Mouse (Mus musculus): Measurements from ENCODE around the gene Shank2. TPM values are rescaled to one million over a fixed set of nuclear protein-coding genes. Genes with fewer than 3 reads are reported as not detected.

Shank2 gene
- polyA plus RNA-seq, 1 experiment from 2014 or later = 0.67 TPM

GRCm38 (mm10) chr7:144246271-144246670 is 244.5 kb downstream of the Shank2 start:
- Histone ChIP-seq H3K4me1 (0 out of 2 replicates have a peak, but pooled peaks cover 5% of the 10 kb centered on the region), H3K27me3 (ENCODE audit: poor library complexity, severe bottlenecking) (no peaks in the 10 kb centered on the region), H3K27ac (no peak overlapping the region), H3K36me3 (replicated peaks) (no peaks in the 10 kb centered on the region), H3K9me3 (no peaks in the 10 kb centered on the region), H3K4me3 (no peak overlapping the region)
- DNase-seq (ENCODE audit: extremely low spot score, low spot score) = no peak
- WGBS = 85% methylated on average over 3 of the region's 3 CpGs

GRCm38 (mm10) chr7:144248686-144249422 is 247.1 kb downstream of the Shank2 start:
- no peak overlapping the region for H3K4me3 ChIP-seq
- no peaks in the 10 kb centered on the region for H3K36me3 ChIP-seq (replicated peaks)
- no peaks in the 10 kb centered on the region for H3K27me3 ChIP-seq (ENCODE audit: poor library complexity, severe bottlenecking)
- no peaks in the 10 kb centered on the region for H3K4me1 ChIP-seq
- 45% methylated on average over 2 of the region's 2 CpGs for WGBS
- DNase-seq (ENCODE audit: extremely low spot score, low spot score) = no peak
- no peak overlapping the region for H3K27ac ChIP-seq
- H3K9me3 ChIP-seq = no peaks in the 10 kb centered on the region

GRCm38 (mm10) chr7:144250791-144251190 is 249.1 kb downstream of the Shank2 start:
- 83% methylated on average over 4 of the region's 4 CpGs for WGBS
- H3K4me1 ChIP-seq = peaks cover 18% of the 10 kb centered on the region
- no peak for DNase-seq (ENCODE audit: extremely low spot score, low spot score)
- no peaks in the 10 kb centered on the region for H3K9me3 ChIP-seq
- H3K36me3 ChIP-seq (replicated peaks) = no peaks in the 10 kb centered on the region
- H3K27me3 ChIP-seq (ENCODE audit: poor library complexity, severe bottlenecking) = no peaks in the 10 kb centered on the region
- no peak overlapping the region for H3K4me3 ChIP-seq
- no peak overlapping the region for H3K27ac ChIP-seq

GRCm38 (mm10) chr7:144251250-144251649 is 249.5 kb downstream of the Shank2 start:
- Histone ChIP-seq H3K4me1 (peaks cover 19% of the 10 kb centered on the region), H3K27ac (no peak overlapping the region), H3K9me3 (no peaks in the 10 kb centered on the region), H3K36me3 (replicated peaks) (no peaks in the 10 kb centered on the region), H3K4me3 (no peak overlapping the region), H3K27me3 (ENCODE audit: poor library complexity, severe bottlenecking) (no peaks in the 10 kb centered on the region)
- WGBS = 67% methylated on average over 6 of the region's 6 CpGs
- DNase-seq (ENCODE audit: extremely low spot score, low spot score) = no peak

- 35% methylated on average over 8 of the region's 8 CpGs for WGBS
- DNase-seq (ENCODE audit: extremely low spot score, low spot score) = no peak
- Histone ChIP-seq H3K27me3 (ENCODE audit: poor library complexity, severe bottlenecking) (no peaks in the 10 kb centered on the region), H3K4me3 (peak overlapping the region; percentile 20), H3K9me3 (no peaks in the 10 kb centered on the region), H3K4me1 (peaks cover 19% of the 10 kb centered on the region), H3K27ac (peak overlapping the region; percentile 62), H3K36me3 (replicated peaks) (no peaks in the 10 kb centered on the region)
Observed at GRCm38 (mm10) chr7:144254674-144255246, 253.0 kb downstream of the Shank2 start.

GRCm38 (mm10) chr7:144257821-144258220 is 256.1 kb downstream of the Shank2 start:
- DNase-seq (ENCODE audit: extremely low spot score, low spot score) = no peak
- no peak overlapping the region for H3K27ac ChIP-seq
- H3K4me1 ChIP-seq = peaks cover 19% of the 10 kb centered on the region
- WGBS = 80% methylated on average over 7 of the region's 7 CpGs
- H3K36me3 ChIP-seq (replicated peaks) = no peaks in the 10 kb centered on the region
- H3K27me3 ChIP-seq (ENCODE audit: poor library complexity, severe bottlenecking) = no peaks in the 10 kb centered on the region
- H3K4me3 ChIP-seq = no peak overlapping the region
- H3K9me3 ChIP-seq = no peaks in the 10 kb centered on the region

- no peaks in the 10 kb centered on the region for H3K36me3 ChIP-seq (replicated peaks)
- no peaks in the 10 kb centered on the region for H3K27me3 ChIP-seq (ENCODE audit: poor library complexity, severe bottlenecking)
- no peaks in the 10 kb centered on the region for H3K9me3 ChIP-seq
- no peak overlapping the region for H3K27ac ChIP-seq
- H3K4me1 ChIP-seq = peaks cover 19% of the 10 kb centered on the region
- DNase-seq (ENCODE audit: extremely low spot score, low spot score) = no peak
- H3K4me3 ChIP-seq = no peak overlapping the region
- 76% methylated on average over 4 of the region's 4 CpGs for WGBS
Observed at GRCm38 (mm10) chr7:144258332-144258731, 256.6 kb downstream of the Shank2 start.

- Histone ChIP-seq H3K27ac (no peak overlapping the region), H3K4me3 (no peak overlapping the region), H3K27me3 (ENCODE audit: poor library complexity, severe bottlenecking) (no peaks in the 10 kb centered on the region), H3K9me3 (no peaks in the 10 kb centered on the region), H3K4me1 (no peaks in the 10 kb centered on the region; the same call in 1 of the 2 replicates), H3K36me3 (replicated peaks) (no peaks in the 10 kb centered on the region)
- 86% methylated on average over 6 of the region's 6 CpGs for WGBS
- no peak for DNase-seq (ENCODE audit: extremely low spot score, low spot score)
Observed at GRCm38 (mm10) chr7:144262666-144263065, 260.9 kb downstream of the Shank2 start.

GRCm38 (mm10) chr7:144266745-144267144 is 265.0 kb downstream of the Shank2 start:
- Histone ChIP-seq H3K27ac (no peak overlapping the region), H3K4me1 (no peaks in the 10 kb centered on the region), H3K36me3 (replicated peaks) (no peaks in the 10 kb centered on the region), H3K9me3 (no peaks in the 10 kb centered on the region), H3K27me3 (ENCODE audit: poor library complexity, severe bottlenecking) (no peaks in the 10 kb centered on the region), H3K4me3 (no peak overlapping the region)
- 83% methylated on average over 7 of the region's 7 CpGs for WGBS
- DNase-seq (ENCODE audit: extremely low spot score, low spot score) = no peak

- no peaks in the 10 kb centered on the region for H3K27me3 ChIP-seq (ENCODE audit: poor library complexity, severe bottlenecking)
- H3K9me3 ChIP-seq = no peaks in the 10 kb centered on the region
- DNase-seq (ENCODE audit: extremely low spot score, low spot score) = no peak
- WGBS = 84% methylated on average over 7 of the region's 7 CpGs
- no peak overlapping the region for H3K4me3 ChIP-seq
- H3K4me1 ChIP-seq = no peaks in the 10 kb centered on the region
- no peaks in the 10 kb centered on the region for H3K36me3 ChIP-seq (replicated peaks)
- no peak overlapping the region for H3K27ac ChIP-seq
Observed at GRCm38 (mm10) chr7:144268329-144268728, 266.6 kb downstream of the Shank2 start.

GRCm38 (mm10) chr7:144268778-144269177 is 267.1 kb downstream of the Shank2 start:
- DNase-seq (ENCODE audit: extremely low spot score, low spot score) = no peak
- H3K27ac ChIP-seq = no peak overlapping the region
- no peaks in the 10 kb centered on the region for H3K9me3 ChIP-seq
- no peaks in the 10 kb centered on the region for H3K4me1 ChIP-seq
- H3K4me3 ChIP-seq = no peak overlapping the region
- 79% methylated on average over 4 of the region's 4 CpGs for WGBS
- H3K36me3 ChIP-seq (replicated peaks) = no peaks in the 10 kb centered on the region
- no peaks in the 10 kb centered on the region for H3K27me3 ChIP-seq (ENCODE audit: poor library complexity, severe bottlenecking)

- 85% methylated on average over 2 of the region's 2 CpGs for WGBS
- Histone ChIP-seq H3K9me3 (no peaks in the 10 kb centered on the region), H3K27me3 (ENCODE audit: poor library complexity, severe bottlenecking) (no peaks in the 10 kb centered on the region), H3K36me3 (replicated peaks) (no peaks in the 10 kb centered on the region), H3K4me3 (no peak overlapping the region), H3K27ac (no peak overlapping the region), H3K4me1 (no peaks in the 10 kb centered on the region)
- DNase-seq (ENCODE audit: extremely low spot score, low spot score) = no peak
Observed at GRCm38 (mm10) chr7:144271074-144271473, 269.3 kb downstream of the Shank2 start.

GRCm38 (mm10) chr7:144278703-144279102 is 277.0 kb downstream of the Shank2 start:
- Histone ChIP-seq H3K9me3 (no peaks in the 10 kb centered on the region), H3K4me3 (no peak overlapping the region), H3K27ac (no peak overlapping the region), H3K36me3 (replicated peaks) (no peaks in the 10 kb centered on the region), H3K4me1 (peaks cover 8% of the 10 kb centered on the region), H3K27me3 (ENCODE audit: poor library complexity, severe bottlenecking) (peaks cover 5% of the 10 kb centered on the region; the same call in 1 of the 2 replicates)
- WGBS = 85% methylated on average over 4 of the region's 4 CpGs
- no peak for DNase-seq (ENCODE audit: extremely low spot score, low spot score)
